Mouse (Mus musculus) cerebellum, adult 8-10 months (tissue): ENCODE measurements around the gene BC107364.
A peak's percentile ranks its signal among the peaks of the same experiment; 100 is the strongest.
"Not testable (repeated sequence)": the region's sequence is repeated elsewhere in the genome, so short reads cannot be mapped to it uniquely, and the experiment has no call there.

Experiments
- DNase-seq: peaks from one replicate; pipeline ENCODE4 v3.0.0; 2022

The BC107364 gene

DNA sequence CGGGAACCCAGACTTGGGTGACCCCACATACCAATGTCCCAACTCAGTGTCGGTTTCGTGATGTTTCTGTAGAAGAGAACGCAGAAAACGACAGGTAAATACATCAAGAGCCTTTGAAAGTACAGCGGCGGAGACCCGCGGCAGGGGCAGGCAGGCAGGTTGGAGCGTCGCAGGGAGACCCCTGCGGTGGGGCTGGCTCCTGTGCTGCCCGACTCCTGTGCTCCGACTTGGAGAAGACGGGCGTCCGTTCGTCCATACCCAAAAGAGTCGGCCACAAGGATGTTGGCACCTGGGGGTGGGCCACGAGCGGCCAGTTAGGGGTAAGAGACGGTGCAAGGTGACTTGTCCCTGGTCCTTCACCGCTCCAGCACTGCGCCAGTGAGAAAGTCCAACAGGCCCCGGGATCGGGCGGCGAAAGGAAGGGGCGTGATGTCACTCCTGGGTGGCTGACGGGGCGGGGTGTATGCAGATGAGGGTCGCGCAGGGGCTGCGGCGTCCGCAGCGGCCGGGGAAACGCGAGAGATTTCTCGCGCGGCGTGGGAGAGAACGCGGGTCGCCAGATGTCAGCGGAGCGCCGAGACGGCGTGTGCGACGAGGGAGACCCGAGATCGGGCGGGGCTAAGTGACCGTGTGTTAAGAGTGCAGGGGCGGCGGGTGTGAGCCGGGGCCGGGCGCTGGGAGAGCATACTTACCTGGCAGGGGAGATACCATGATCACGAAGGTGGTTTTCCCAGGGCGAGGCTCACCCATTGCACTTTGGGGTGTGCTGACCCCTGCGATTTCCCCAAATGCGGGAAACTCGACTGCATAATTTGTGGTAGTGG, 2.1 kb downstream of the BC107364 start:
- DNase-seq: not testable (repeated sequence)

GRCm38 (mm10) chr3:96445436-96445835, 6.7 kb downstream of the BC107364 start:
- no peak for DNase-seq

- peak; percentile 69 for DNase-seq
These were observed 11.5 kb downstream of the BC107364 start for GRCm38 (mm10) chr3:96440578-96440977.

DNA sequence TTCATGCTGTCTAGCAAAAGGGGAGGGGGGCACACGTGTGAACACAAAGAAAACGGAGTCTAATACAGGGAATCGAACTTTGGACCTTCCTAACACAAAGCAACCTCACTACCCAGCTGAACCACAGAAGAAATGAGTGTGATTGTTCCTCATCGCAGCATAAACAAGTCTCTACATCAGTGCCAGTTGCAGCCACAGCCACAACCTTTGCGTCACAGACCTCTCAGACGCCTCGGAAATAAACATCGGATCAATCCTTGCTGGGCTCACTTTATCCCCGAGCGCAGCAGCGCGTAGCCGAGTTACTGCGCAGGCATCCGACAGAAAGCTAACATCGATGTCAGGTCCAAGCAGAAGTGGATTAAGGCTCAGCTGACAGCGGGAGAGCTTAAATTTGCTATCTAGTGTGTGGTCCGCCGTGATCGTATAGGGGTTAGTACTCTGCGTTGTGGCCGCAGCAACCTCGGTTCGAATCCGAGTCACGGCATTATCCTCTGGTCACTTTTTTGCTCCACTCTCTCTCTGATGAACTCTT, 16.5 kb downstream of the BC107364 start:
- no peak for DNase-seq

DNA sequence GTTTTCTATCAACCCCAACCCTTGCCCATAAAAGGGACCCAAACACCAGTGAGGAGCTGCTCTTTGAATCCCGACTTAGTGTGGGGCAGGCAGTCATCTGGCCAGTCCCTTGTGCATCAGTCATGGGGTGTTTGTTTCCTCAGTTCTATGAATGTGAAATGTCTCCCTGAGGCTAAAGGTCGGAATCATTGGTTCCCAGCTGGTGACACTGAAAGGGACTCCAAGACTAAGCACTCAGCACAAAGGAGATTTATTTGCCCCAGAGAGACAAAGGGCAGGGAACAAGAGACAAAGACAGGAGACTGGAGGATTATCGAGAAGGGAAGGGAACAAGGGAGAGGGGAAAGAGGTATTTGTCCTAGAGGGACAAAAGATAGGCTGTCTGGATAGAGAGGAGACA, 19.9 kb downstream of the BC107364 start:
- DNase-seq: no peak

DNA sequence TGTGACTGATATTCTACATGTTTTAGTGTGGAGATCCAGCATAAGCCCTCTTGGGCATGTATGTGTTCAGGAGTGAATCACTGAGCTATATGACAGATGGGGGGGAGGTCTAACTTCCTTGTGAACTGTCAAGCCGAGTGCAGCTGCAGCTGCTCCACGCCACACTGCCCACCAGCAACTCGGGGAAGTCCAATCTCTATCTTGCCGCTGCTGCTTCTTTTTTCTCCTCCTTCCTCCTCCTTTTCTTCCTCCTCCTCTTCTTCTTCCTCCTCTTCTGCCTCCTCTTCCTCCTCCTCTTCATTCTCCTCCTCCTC, 22.3 kb downstream of the BC107364 start:
- DNase-seq: no peak

GRCm38 (mm10) chr3:96428941-96429818, 22.9 kb downstream of the BC107364 start:
- no peak for DNase-seq

DNA sequence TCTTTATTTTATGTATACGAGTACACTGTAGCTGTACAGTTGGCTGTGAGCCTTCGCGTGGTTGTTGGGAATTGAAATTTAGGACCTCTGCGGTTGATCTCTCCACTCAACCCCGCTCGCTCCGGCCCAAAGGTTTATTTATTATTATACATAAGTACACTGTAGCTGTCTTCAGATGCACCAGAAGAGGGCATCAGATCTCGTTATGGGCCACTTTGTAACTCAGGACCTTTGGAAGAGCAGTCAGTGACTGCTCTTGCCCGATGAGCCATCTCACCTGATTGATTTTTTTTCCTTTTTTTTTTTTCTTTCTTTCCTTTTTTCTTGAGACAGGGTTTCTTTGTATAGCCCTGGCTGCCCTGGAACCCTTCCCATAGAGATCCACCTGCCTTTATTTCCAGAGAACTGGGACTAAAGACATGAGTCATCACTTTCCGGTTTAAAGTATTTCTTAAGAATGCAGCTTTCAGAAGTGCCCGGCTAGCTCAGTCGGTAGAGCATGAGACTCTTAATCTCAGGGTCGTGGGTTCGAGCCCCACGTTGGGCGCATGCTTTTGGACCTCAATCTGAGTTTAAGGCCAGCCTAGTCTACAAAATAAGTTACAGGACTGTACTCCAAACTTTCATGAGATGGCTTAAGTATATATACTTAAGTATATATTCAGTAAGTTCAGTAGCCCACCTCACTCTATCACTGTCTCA, 24.2 kb downstream of the BC107364 start:
- no peak for DNase-seq

DNA sequence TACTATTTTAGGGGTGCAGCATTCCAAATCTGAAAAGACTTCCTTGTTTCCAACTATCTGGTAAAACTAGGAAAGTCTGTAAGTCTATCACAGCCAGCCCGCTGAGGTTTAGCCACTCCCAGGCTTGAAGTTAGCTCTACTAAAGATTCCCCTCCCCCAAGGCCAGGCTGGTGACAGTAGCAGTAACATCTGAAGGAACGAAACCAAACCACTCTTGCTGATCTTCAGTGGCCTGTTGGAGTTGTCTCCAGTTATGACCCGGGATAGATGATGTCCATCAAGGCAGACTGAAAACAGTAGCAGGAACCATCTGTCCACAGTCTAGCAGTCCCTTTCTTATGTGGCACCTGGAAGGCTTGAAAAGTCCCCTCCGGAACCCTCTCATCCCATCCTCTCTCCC, 24.8 kb downstream of the BC107364 start:
- no peak for DNase-seq

DNA sequence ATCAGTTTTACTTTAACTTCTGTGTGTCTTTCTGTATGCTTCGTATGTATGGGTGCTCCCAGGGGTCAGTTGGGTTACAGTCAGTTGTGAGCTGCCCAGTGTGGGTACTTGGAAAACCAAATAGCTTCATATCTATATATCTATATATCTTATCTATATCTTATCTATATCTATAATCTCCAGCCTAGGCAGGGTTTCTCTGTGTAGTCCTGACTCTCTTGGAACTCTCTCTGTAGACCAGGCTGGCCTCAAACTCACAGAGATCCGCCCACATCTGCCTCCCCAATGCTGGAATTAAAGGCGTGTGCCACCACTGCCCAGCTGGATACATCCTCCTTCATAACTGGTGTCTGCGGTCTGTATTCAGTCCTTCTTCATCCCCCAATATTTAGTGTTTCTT, 25.8 kb downstream of the BC107364 start:
- no peak for DNase-seq

DNA sequence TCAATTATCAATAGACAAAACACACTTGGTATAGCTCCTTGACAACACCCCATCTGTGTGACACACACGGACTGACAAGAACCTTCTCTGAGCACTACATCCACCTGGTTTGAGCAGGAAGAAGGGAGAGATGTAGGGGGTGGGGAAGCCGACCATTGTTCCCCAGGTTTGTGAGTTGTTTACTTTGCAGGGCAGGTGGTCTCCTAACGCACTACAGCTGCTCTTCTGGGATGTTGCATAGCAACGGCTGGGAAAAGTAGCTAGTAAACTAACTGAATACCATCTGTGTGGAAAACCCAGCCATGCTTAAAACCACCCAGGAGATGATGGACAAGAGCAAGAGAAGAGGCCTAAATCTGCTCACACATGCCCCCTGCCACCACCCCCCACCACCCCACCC, 27.7 kb downstream of the BC107364 start:
- DNase-seq: not testable (repeated sequence)

GRCm38 (mm10) chr3:96423889-96424288, 28.2 kb downstream of the BC107364 start:
- no peak for DNase-seq

GRCm38 (mm10) chr3:96420796-96421195, 31.3 kb downstream of the BC107364 start:
- DNase-seq: no peak

DNA sequence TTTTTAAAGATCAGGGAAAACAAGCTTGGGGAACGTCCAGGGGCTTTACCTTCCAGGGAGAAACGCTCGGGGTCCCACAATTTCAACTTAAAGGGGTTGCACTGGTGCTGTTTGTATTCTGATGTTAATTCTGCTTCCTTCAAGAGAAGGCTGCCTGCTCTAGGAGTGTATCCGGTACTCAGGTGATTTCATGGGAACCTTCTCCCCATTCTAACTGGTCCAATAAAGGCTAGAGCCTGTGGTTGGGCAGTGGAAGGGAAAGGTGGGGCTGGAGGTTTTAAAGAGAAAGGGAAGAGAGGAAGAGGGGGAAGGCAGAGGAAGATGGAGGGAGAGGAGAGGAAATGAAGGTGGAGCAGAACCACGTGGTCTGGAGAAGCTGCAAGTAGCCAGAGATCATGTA, 33.2 kb downstream of the BC107364 start:
- DNase-seq: not testable (repeated sequence)

GRCm38 (mm10) chr3:96417850-96418815, 34.0 kb downstream of the BC107364 start:
- DNase-seq: no peak

GRCm38 (mm10) chr3:96416595-96416994, 35.5 kb downstream of the BC107364 start:
- no peak for DNase-seq

DNA sequence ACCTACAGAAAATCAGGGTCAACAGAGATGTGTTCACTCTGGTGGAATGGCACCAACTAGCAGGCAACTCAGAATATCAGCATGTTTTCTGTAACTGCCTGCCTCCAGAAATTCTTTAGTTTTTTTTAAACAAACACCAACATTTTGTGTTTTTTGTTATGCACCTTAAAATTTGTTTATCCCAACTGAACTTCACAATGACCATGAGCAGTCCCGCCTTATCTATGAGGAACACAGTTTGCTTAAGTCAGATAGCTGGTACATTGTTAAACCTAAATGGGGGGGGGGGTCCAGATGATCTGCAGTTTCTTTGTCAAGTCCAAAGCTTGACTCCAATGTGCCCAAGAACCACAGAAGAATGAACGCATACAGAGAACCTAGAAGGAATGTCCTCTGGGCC, 36.0 kb downstream of the BC107364 start:
- no peak for DNase-seq

DNA sequence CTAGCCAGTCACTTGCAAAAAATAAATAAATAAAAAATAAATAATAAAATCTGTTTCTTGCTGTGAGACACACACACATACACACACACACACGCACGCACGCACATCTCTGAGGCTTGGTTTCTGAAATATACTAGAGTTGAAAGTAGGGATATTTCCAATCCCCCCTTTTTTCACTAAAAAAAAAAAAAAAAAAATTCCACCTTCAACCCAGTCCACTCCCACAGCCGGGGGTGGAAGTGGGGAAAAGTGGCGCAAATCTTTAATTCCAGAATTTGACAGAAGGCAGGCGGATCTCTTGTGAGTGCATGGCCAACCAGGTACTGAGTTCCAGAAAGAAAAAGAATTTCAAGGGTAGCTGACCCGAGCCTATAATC, 37.2 kb downstream of the BC107364 start:
- no peak for DNase-seq

DNA sequence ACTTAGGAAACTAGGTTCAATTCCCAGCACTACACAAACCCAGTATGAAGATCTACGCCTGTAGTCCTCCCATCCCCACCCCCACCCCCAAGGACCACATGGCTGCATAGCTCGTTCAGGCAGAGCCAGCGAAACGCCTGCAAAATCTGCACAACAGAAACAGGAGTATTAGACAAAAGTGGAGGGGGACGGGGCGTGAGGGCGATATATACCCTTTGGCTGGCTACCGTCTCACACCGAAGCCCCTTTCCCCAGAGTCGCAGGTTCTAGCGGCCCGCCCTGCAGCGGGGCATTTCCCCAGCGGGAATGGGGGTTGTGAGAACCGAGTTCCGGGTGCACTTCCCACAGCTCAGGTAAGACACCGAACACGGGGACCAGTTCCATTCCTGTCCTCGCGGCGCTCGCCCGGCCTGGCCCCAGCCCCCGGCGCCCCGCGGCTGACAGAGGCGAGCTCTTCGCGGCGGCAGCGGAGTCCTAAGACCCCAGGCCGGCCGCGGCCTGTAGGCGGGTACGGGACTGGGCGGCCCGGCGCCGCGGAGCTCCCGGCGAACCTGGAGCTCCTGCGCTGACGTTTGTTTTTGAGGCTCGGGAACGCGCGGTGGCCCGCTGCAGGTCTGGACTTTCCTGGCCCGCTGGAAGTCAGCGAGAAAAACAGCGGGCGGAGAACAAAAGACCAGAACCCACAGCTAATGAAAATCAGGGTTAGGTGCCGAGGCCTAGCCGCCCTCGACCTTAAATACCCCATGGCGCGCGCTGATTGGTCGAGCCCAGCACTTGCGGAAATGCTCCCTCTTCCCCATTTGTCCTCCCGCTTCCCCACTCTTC, 37.8 kb downstream of the BC107364 start:
- DNase-seq: peak; percentile 25

DNA sequence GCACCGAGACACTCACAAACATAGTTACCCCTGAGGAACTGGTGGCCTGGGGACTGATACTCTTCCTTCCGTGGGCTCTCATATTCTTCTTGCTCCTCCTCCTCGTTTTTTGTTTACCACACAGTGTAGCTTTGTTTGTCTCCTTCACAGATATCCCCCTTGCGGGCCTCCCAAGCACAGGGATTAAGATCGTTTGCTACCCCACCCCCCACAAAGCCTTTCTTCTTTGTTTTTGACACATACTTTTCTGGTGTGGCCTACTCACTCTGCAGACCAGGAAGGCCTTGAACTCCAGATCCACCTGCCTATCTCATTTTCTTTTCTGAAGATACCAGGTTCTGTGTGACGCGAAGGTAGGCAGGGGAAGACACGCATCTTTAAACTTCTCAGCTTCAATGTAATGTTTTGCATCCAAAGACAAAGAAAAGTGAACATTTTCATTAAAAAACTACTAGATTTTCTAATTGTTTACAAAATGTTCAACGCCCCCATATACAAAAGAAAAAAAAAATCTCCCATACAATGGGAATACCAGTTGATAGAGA, 38.5 kb downstream of the BC107364 start:
- no peak for DNase-seq

DNA sequence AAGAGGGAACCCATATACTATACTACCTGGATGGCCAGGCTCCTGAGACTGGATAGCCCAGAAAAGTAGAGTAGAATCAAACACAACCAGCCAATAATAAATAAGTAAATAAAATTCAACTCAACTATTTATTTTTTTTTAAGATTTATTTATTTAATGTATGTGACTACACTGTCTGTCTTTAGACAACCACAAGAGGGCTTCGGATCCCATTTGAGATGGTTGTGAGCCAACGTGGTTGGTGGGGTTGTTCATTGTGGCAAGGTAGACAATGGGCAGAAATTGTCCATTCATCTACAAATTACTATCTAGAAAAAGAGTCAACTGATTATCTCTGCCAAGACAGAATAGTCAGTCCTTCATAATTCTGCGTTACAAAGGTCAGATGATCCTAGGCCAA, 40.3 kb downstream of the BC107364 start:
- DNase-seq: no peak
